Mouse (Mus musculus) limb, embryonic 14.5 days (tissue): Measurements from ENCODE around the gene Zc3h7b. TPM values are rescaled to one million over a fixed set of nuclear protein-coding genes. Genes with fewer than 3 reads are reported as not detected.
"Not testable (repeated sequence)": the region's sequence is repeated elsewhere in the genome, so short reads cannot be mapped to it uniquely, and the experiment has no call there.

ENCODE experiments used
- ATAC-seq: fragments of 200-750 bp; cut with Nextera tagmentation; 2 replicates; pipeline ENCODE4 v1.8.0; 2017; ENCODE audit warnings: low read depth, moderate number of reproducible peaks, moderate TSS enrichment; ENCODE audit not compliant: low FRiP score
- DNase-seq: peaks from one replicate; pipeline ENCODE4 v3.0.0-alpha.2; 2015; ENCODE audit warnings: low spot score
- H3K27ac ChIP-seq: fragments of 300-500 bp; sonication (generic); replicated peaks from 2 replicates; pipeline ENCODE4 v1.5.1; 2014; ENCODE audit warnings: low read depth, mild to moderate bottlenecking, low read length, moderate library complexity, mixed read lengths
- H3K27me3 ChIP-seq: fragments of 300-500 bp; sonication (generic); 2 replicates; pipeline ENCODE4 v1.6.1; 2014; ENCODE audit warnings: low read length, mixed read lengths; ENCODE audit not compliant: control insufficient read depth, insufficient read depth
- H3K36me3 ChIP-seq: fragments of 300-500 bp; sonication (generic); 2 replicates; pipeline ENCODE4 v1.6.1; 2014; ENCODE audit warnings: mild to moderate bottlenecking, low read length, moderate library complexity, mixed read lengths; ENCODE audit not compliant: control insufficient read depth, insufficient read depth
- H3K4me1 ChIP-seq: fragments of 300-500 bp; sonication (generic); 2 replicates; pipeline ENCODE4 v1.6.1; 2014; ENCODE audit warnings: antibody characterized with exemption, low read length, mixed read lengths; ENCODE audit not compliant: control insufficient read depth, insufficient read depth
- H3K4me2 ChIP-seq: fragments of 300-500 bp; sonication (generic); replicated peaks from 2 replicates; pipeline ENCODE4 v1.6.1; 2014; ENCODE audit warnings: low read depth, mild to moderate bottlenecking, low read length, moderate library complexity; ENCODE audit not compliant: severe bottlenecking
- H3K4me3 ChIP-seq: fragments of 300-500 bp; sonication (generic); replicated peaks from 2 replicates; pipeline ENCODE4 v1.5.1; 2014; ENCODE audit warnings: low read length
- H3K9ac ChIP-seq: fragments of 300-500 bp; sonication (generic); 2 replicates; pipeline ENCODE4 v1.6.1; 2014; ENCODE audit warnings: mild to moderate bottlenecking, low read depth, low read length, moderate library complexity; ENCODE audit not compliant: severe bottlenecking
- H3K9me3 ChIP-seq: fragments of 300-500 bp; sonication (generic); 2 replicates; pipeline ENCODE4 v1.6.1; 2016; ENCODE audit warnings: low read length; ENCODE audit not compliant: control insufficient read depth
- POLR2A ChIP-seq: fragments of 200-500 bp; IDR thresholded peaks from 2 replicates; pipeline ENCODE4 v1.8.0; 2012; ENCODE audit warnings: inconsistent platforms, mild to moderate bottlenecking, moderate library complexity, borderline replicate concordance; ENCODE audit not compliant: insufficient read depth, insufficient read length; ENCODE audit errors: extremely low read depth
- WGBS: fragments of 180-500 bp; shearing (Covaris S2); extraction: QIAGEN DNeasy Blood & Tissue Kit; methylation state at CpG from one replicate; pipeline ENCODE4 v1.1.7; 2014; 5-methylcytosine and 5-hydroxymethylcytosine counted together
- polyA plus RNA-seq, 2 experiments: library from polyadenylated mRNA; depleted of rRNA in 1 of 2; stranded (reverse) in 1 of 2; unstranded in 1 of 2; fragments of >200 nt; fragmentation: Nextera tagmentation in 1 of 2; extraction: Ambion mirVana in 1 of 2; gene quantifications; 2 replicates each; pipeline versions ENCODE4 v1.2.1 to v1.2.3; 2012 to 2014

Zc3h7b gene
- polyA plus RNA-seq, 2 experiments, result 43.2 to 61.9 TPM

GRCm38 (mm10) chr15:81700601-81701000 lies 44.3 kb upstream of the Zc3h7b start:
- Histone ChIP-seq H3K27ac (no peak overlapping the region), H3K4me1 (no peaks in the 10 kb centered on the region), H3K4me2 (no peak overlapping the region), H3K36me3 (peaks cover 26% of the 10 kb centered on the region), H3K4me3 (no peak overlapping the region), H3K9me3 (no peaks in the 10 kb centered on the region), H3K27me3 (no peaks in the 10 kb centered on the region), H3K9ac (no peak overlapping the region)
- WGBS, result 79% methylated on average over 8 of the region's 8 CpGs
- TF ChIP-seq POLR2A, result no peak
- ATAC-seq (no peak), DNase-seq (no peak)

- peaks cover 33% of the 10 kb centered on the region for H3K36me3 ChIP-seq
- not testable (repeated sequence) for H3K4me1 ChIP-seq, ATAC-seq, H3K4me3 ChIP-seq, H3K9me3 ChIP-seq, H3K4me2 ChIP-seq, DNase-seq, H3K27ac ChIP-seq, H3K27me3 ChIP-seq, H3K9ac ChIP-seq
- 75% methylated on average over 4 of the region's 4 CpGs for WGBS
Observed at GRCm38 (mm10) chr15:81701350-81701749, 43.5 kb upstream of the Zc3h7b start.

GRCm38 (mm10) chr15:81702306-81703093 lies 42.4 kb upstream of the Zc3h7b start:
- H3K4me2 ChIP-seq, result no peak overlapping the region
- no peak for TF ChIP-seq POLR2A

GRCm38 (mm10) chr15:81703094-81703489 lies 41.8 kb upstream of the Zc3h7b start:
- TF ChIP-seq POLR2A, result no peak
- Histone ChIP-seq H3K27ac (no peak overlapping the region), H3K36me3 (peaks cover 49% of the 10 kb centered on the region), H3K4me1 (no peaks in the 10 kb centered on the region), H3K9ac (no peak overlapping the region), H3K9me3 (no peaks in the 10 kb centered on the region), H3K4me2 (no peak overlapping the region), H3K27me3 (no peaks in the 10 kb centered on the region), H3K4me3 (no peak overlapping the region)
- ATAC-seq (peak; percentile 34; the same call in 1 of the 2 replicates), DNase-seq (no peak)
- 86% methylated on average over 3 of the region's 3 CpGs for WGBS

More at GRCm38 (mm10) chr15:81702306-81703093, 42.4 kb upstream of the Zc3h7b start:
- H3K9me3 ChIP-seq, result no peaks in the 10 kb centered on the region
- H3K27ac ChIP-seq, result no peak overlapping the region
- no peaks in the 10 kb centered on the region for H3K27me3 ChIP-seq
- no peaks in the 10 kb centered on the region for H3K4me1 ChIP-seq
- no peak for DNase-seq
- no peak; the same call in 1 of the 2 replicates for ATAC-seq
- 89% methylated on average over 13 of the region's 13 CpGs for WGBS
- H3K4me3 ChIP-seq, result no peak overlapping the region
- H3K9ac ChIP-seq, result no peak overlapping the region
- H3K36me3 ChIP-seq, result peaks cover 43% of the 10 kb centered on the region

- Histone ChIP-seq H3K27ac (no peak overlapping the region), H3K27me3 (no peaks in the 10 kb centered on the region), H3K9me3 (no peaks in the 10 kb centered on the region), H3K4me1 (no peaks in the 10 kb centered on the region), H3K4me2 (no peak overlapping the region), H3K9ac (no peak overlapping the region), H3K36me3 (peaks cover 94% of the 10 kb centered on the region), H3K4me3 (no peak overlapping the region)
- ATAC-seq (no peak), DNase-seq (no peak)
- TF ChIP-seq POLR2A, result no peak
- WGBS, result 92% methylated on average over 11 of the region's 11 CpGs
Observed at GRCm38 (mm10) chr15:81708991-81709390, 35.9 kb upstream of the Zc3h7b start.
